Mouse (Mus musculus) erythroblast, embryonic 14.5 days (primary cell): ENCODE results near the gene Fam214a. TPM values are rescaled to one million over a fixed set of nuclear protein-coding genes. Genes with fewer than 3 reads are reported as not detected.
A peak's percentile ranks its signal among the peaks of the same experiment; 100 is the strongest.

Experiments
- H3K27me3 ChIP-seq: 2 replicates; pipeline ENCODE4 v1.6.1; 2012; ENCODE audit warnings: inconsistent platforms; ENCODE audit not compliant: control insufficient read depth
- H3K36me3 ChIP-seq: 2 replicates; pipeline ENCODE4 v1.6.1; 2012; ENCODE audit warnings: mild to moderate bottlenecking, inconsistent platforms; ENCODE audit not compliant: control insufficient read depth
- H3K4me1 ChIP-seq: 2 replicates; pipeline ENCODE4 v1.6.1; 2012; ENCODE audit warnings: inconsistent platforms; ENCODE audit not compliant: control insufficient read depth
- H3K4me3 ChIP-seq: replicated peaks from 2 replicates; pipeline ENCODE3; 2012; ENCODE audit warnings: moderate library complexity, mild to moderate bottlenecking, inconsistent platforms
- H3K9me3 ChIP-seq: 2 replicates; pipeline ENCODE4 v1.6.1; 2012; ENCODE audit warnings: low read length, inconsistent platforms, mixed read lengths; ENCODE audit not compliant: control insufficient read depth
- GATA1 ChIP-seq: IDR thresholded peaks from 2 replicates; pipeline ENCODE4 v1.6.1; 2012; ENCODE audit warnings: low read length, inconsistent platforms, mixed read lengths
- TAL1 ChIP-seq: IDR thresholded peaks from 3 replicates; pipeline ENCODE4 v1.6.1; 2012; ENCODE audit warnings: low read length, inconsistent platforms, mixed read lengths
- polyA plus RNA-seq: library from polyadenylated mRNA; stranded (reverse); fragments of >175 nt; gene quantifications from 2 replicates; pipeline ENCODE4 v1.2.3, GENCODE M21; 2012

The Fam214a gene
- polyA plus RNA-seq, 1 experiment, result not detected

DNA sequence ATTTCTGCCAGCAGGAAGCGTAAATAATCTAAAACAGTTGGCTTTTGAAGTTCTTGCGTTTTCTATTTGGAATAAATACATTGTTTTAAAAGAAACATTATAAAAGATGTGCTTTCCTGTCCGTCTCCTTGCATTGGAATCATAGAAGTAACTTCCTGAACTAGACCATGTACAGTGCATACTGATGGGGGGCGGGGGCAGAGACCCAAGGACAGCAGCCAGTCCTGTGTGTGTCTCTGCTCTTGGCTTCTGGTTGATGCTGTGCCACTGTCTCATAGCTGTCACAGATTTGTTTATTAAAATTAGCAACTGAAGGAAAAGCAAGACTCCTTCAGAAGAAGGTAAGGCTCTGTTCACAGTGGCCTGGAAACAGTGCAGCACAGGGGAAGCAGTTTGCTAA, 20.5 kb downstream of the Fam214a start:
- Histone ChIP-seq H3K27me3 (no peaks in the 10 kb centered on the region; the same call in none of the 2 replicates), H3K36me3 (no peaks in the 10 kb centered on the region), H3K4me3 (no peak overlapping the region), H3K9me3 (no peaks in the 10 kb centered on the region), H3K4me1 (peaks cover 18% of the 10 kb centered on the region)
- TF ChIP-seq GATA1, result no peak
- TF ChIP-seq TAL1, result no peak

DNA sequence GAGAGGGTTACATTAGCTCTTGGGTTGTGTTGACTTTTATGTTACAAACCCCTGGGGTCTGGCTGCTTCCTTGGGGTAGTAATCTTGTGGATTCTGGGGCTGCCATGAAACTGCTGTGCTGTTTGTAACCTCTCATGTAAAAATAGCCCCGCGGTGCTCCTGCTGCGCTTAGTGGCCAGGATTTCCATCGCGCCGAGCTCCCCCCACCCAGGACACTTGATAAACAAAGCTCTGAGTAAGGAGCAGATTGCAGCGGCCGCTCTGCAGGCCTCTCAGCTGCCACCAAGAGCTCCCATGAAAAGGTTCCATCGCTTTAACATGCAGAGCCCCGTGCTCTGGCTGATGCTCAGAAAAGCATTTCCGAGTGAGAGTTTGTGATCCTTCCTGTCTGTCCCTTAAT, 22.1 kb downstream of the Fam214a start:
- TF ChIP-seq GATA1 (no peak), TAL1 (no peak)

DNA sequence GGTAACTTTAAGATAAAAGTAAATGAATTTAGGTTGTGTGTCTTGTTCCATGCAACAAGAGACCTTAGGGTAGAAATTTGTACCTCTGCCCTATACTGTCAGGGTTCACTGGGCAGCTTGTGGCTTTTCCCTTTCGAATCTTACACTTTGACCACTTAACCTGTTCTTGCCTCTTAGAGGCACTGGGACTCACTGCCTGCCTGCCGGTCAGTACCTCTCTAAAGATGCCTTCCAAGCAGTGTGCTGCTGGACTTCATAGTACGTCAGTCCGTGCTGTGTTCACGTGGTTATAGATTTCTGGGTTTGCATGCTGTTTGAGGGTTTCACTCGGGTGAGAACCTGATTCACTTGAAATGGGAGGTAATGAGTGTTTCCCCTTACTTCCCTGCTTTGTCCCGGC, 22.7 kb downstream of the Fam214a start:
- no peaks in the 10 kb centered on the region; the same call in none of the 2 replicates for H3K27me3 ChIP-seq
- peak overlapping the region; percentile 40 for H3K4me3 ChIP-seq
- H3K36me3 ChIP-seq, result no peaks in the 10 kb centered on the region
- TF ChIP-seq TAL1 (no peak), GATA1 (no peak)
- H3K9me3 ChIP-seq, result no peaks in the 10 kb centered on the region
- H3K4me1 ChIP-seq, result peaks cover 18% of the 10 kb centered on the region

More for the DNA sequence above, 22.1 kb downstream of the Fam214a start:
- Histone ChIP-seq H3K36me3 (no peaks in the 10 kb centered on the region), H3K4me3 (no peak overlapping the region), H3K9me3 (no peaks in the 10 kb centered on the region), H3K4me1 (peaks cover 18% of the 10 kb centered on the region), H3K27me3 (no peaks in the 10 kb centered on the region; the same call in none of the 2 replicates)

DNA sequence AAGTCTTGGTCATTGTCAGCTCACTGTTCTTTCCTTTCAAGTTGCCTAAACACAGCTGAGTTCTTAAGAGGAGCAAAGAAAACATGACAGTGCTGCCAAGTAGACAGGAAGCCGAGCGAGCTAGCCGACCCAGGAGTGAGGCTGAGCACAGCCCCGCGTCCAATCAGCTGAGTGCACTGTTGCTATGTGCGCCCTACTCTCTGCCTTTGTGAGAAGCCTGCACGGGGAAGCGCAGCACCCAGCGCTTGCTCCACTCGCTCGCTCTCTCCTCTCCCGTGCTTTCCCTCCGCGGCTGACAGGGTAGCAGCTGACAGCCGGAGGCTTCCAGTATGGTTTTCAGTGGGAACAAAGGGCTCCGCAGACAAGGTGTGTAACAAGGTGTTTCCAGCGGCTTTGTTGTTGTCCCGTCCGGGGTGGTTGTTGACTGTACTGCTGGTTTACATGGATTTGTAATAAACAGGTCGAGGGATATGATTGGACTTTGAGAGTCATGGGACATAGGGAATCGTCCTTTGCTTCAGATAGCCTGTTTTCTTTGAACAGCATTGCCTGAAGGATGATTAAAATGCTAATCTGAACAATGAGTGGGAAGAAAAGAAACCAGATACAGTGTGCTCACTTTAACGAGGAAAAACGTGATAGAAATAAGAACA, 23.4 kb downstream of the Fam214a start:
- TF ChIP-seq TAL1 (no peak), GATA1 (no peak)
- H3K36me3 ChIP-seq, result no peaks in the 10 kb centered on the region
- peaks cover 18% of the 10 kb centered on the region for H3K4me1 ChIP-seq
- H3K9me3 ChIP-seq, result no peaks in the 10 kb centered on the region
- H3K27me3 ChIP-seq, result no peaks in the 10 kb centered on the region; the same call in none of the 2 replicates
- peak overlapping the region; percentile 40 for H3K4me3 ChIP-seq

DNA sequence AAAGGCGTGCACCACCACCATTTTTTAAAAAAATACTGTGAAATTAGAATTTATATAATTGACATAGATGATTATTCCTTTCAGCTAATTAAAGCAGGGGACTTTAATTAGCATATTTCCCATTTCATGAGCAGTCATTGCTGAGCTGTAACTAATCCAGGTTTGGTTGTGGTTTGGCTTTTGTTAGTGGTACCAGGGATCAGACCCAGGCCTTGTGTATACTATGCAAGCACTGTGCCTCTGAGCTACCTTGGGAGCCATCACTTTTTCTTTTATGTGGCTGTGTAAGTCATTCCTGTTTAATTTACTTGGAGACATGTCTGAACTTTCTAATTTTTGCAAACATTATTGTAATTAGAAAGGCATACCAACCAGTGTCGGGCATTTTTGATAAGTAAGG, 24.6 kb downstream of the Fam214a start:
- no peak overlapping the region for H3K4me3 ChIP-seq
- H3K9me3 ChIP-seq, result no peaks in the 10 kb centered on the region

DNA sequence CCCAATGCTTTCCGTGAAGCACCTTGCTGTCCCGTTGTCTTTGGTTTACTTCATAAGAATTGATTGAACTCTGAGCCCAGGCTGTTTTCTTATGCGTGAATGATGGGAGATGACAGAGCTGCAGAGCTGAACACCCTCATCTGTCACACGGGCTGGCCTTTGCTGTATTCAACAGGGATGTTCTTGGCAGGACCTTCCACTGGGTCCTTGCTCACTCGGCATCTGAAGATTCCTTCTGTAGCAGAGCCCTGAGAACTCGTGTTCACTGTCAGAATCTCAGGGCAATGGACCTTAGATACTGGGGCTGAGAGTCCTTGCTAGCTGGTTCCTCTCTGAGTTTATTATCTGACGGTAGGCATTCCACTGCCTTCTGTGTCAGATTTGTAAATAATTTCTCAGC, 25.3 kb downstream of the Fam214a start:
- Histone ChIP-seq H3K9me3 (no peaks in the 10 kb centered on the region), H3K4me3 (no peak overlapping the region), H3K36me3 (no peaks in the 10 kb centered on the region), H3K4me1 (peaks cover 16% of the 10 kb centered on the region), H3K27me3 (no peaks in the 10 kb centered on the region; the same call in none of the 2 replicates)
- TF ChIP-seq GATA1, result no peak
- TF ChIP-seq TAL1, result no peak

More for the DNA sequence above, 24.6 kb downstream of the Fam214a start:
- Histone ChIP-seq H3K27me3 (no peaks in the 10 kb centered on the region; the same call in none of the 2 replicates), H3K4me1 (peaks cover 18% of the 10 kb centered on the region), H3K36me3 (no peaks in the 10 kb centered on the region)
- TF ChIP-seq GATA1 (no peak), TAL1 (no peak)

DNA sequence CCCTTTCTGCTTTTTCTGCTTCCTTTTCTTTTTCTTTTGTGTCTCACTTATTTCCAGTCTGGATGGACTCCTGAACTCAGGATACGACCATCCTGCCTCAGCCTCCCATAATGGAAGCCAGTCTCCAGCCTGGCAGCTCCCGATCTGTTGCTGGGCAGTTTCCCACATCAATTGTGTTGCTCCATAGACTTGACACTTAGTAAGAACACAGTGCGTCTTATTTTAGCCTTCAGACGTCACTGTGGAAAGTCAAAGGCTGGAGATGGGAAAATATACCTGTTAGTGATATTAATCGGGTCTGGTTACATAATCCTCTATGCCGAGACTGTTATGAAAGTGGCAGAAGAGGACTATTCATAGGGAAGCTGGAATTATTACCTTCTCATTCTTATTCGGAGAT, 26.2 kb downstream of the Fam214a start:
- no peaks in the 10 kb centered on the region for H3K36me3 ChIP-seq
- TF ChIP-seq GATA1 (no peak), TAL1 (no peak)
- H3K4me1 ChIP-seq, result peaks cover 16% of the 10 kb centered on the region
- H3K4me3 ChIP-seq, result no peak overlapping the region
- H3K9me3 ChIP-seq, result no peaks in the 10 kb centered on the region
- H3K27me3 ChIP-seq, result no peaks in the 10 kb centered on the region; the same call in none of the 2 replicates

DNA sequence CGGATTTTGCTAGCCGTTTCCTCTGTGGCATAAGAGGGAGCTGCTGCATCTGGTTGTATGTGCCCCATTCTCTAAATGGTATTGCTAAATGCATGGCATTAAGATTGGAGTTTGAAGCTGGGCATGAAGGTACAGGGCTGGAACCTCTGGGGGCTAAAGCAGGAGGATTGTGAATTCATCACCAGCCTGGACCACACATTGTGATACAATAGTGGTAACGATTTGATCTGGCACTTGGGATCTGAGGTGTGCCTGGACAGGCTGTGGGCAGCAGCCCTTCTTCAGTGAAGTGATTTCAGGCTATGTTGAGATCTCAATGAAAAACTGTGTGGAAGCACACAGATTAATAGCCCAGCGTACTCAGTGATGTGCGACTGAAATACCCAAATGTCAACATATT, 26.7 kb downstream of the Fam214a start:
- Histone ChIP-seq H3K9me3 (no peaks in the 10 kb centered on the region), H3K4me1 (peaks cover 15% of the 10 kb centered on the region), H3K4me3 (no peak overlapping the region), H3K36me3 (no peaks in the 10 kb centered on the region), H3K27me3 (no peaks in the 10 kb centered on the region; the same call in none of the 2 replicates)
- TF ChIP-seq TAL1 (no peak), GATA1 (no peak)

DNA sequence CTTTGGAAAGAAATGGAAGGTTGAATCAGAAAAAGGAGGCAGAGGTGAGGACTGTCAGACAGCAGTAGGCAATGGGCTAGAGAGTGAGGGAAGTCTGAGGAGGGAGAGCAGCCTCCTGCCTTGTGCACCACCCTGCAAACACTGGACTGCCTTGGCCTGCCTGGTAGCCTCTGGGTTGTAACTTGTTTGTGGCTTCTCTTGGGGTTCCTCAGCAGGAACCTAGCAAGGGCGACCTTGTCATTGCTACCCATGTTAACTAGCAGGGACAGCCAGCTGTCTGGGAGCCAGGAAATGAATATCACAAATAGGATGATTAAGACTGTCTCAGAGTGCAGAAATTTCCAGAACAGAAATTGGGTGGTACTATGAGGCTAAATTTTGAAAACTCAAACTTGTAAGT, 27.2 kb downstream of the Fam214a start:
- Histone ChIP-seq H3K27me3 (no peaks in the 10 kb centered on the region; the same call in none of the 2 replicates), H3K4me3 (no peak overlapping the region), H3K36me3 (no peaks in the 10 kb centered on the region), H3K4me1 (peaks cover 14% of the 10 kb centered on the region), H3K9me3 (no peaks in the 10 kb centered on the region)
- TF ChIP-seq TAL1 (no peak), GATA1 (no peak)
